Mouse (Mus musculus): ENCODE results near the gene Osbpl11.

The Osbpl11 gene

DNA sequence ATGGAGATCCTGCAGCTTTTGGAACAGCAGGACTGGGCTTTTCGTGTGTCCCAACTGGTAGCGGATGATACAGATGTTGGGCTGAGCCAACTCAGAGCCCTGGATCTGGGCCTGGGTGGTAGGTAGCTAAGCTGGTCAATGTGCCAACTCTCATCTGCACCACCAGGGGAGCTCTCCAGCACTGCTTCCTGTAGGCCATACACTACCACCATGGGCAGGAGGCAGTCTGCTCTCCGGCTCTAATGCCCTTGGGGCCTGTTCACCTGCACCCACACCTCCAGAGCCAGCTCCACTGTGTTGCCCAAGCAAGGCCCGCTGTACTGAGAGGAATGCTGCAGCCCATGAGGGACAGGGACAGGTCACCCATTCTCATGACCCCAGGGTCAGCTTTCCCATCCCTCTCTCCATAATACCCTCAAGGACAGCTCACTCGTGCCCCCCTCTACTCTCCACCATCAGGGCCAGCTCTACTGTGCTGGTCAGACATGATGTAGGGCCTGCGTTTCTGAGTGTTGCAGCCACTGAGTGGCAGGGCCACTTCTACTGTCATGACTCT lies 59.3 kb downstream of the Osbpl11 start:
- DNase-seq = no peak

GRCm38 (mm10) chr16:33244933-33245470 lies 60.1 kb downstream of the Osbpl11 start:
- no peak for DNase-seq

- no peak for DNase-seq
Measured at GRCm38 (mm10) chr16:33246526-33246925, 61.7 kb downstream of the Osbpl11 start.

DNA sequence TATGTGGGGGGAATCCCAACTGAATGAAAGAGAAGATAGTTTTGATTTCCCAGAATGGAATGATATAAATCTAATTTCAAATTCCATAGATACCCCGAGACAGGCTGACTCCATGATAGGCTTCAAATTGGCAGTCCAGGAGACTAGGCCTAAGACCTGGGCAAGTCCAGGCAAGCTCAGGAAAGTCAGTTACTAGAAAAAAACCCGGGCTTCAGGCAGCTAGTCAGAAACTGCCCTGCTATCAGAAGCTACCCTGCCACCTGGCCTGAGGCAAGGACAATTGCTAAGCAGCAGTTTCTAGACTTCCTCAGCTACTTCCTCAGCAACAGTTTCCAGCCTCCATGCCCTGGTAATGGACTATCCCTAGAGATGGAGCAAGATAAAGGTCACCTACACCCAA lies 62.1 kb downstream of the Osbpl11 start:
- DNase-seq = no peak

DNA sequence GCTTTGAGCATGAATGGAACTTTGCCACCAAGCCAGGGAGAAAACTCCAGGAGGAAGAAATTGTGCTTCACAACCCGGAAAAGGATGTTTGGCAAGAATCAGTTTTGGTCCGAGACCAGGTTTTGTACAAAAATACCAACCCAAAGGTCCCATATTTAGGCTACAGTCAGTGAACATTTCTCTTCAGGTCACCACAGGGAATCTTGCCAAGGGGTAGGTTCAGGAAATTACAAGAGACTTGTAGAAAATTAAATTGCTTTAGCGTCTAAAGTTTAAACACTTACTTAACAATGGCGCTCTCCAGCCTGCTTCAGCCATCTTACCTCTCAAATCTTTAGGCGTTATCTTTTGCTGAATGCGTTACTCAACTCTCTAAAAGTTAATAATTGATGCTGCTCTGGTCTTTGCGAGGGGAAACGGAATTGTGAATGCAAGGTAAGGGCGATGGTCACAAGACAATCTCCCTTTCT lies 65.8 kb downstream of the Osbpl11 start:
- no peak for DNase-seq

GRCm38 (mm10) chr16:33251194-33252051 lies 66.6 kb downstream of the Osbpl11 start, which contains the start of gene Snx4:
Snx4 (plus strand) TSS chr16:33251442.
- peak; percentile 88 for DNase-seq

DNA sequence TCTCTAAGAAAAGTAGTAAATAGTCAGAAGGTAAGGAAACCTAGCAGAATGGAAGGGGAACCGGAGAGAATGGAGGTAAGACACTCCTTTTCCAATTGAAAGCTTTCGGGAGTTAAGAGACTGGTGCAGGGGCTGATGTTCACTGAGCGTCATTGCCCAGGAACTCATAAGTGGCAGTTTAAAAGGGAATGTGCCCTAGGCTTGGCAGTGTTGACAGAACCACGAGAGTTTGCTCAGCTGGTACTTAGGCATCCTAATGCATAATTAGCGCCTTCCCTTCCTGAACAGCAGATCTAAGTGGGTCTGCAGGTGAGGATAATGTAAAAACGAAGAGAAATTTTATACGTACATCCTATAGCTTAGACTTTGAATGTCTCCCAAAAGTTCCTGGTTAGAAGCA lies 70.7 kb downstream of the Osbpl11 start:
- no peak for DNase-seq

DNA sequence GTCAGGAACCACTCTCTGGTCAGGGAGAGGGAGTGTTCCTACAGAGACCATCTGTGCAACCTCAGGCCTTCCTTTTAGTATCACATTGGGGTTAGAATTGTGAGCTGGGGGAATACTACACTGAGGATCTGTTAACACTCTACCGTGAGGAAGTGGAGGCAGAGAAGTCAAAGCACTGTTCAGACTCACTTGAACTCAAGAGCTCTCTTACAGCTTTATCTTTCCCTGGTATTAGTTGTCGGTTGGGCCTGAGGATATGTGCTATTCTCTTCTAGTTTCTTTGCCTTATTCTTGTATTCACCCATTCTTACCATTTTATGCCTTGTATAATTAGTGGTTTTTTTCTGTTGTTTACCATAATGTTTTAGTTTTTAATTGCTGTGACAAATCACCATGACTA lies 73.7 kb downstream of the Osbpl11 start:
- DNase-seq = no peak

DNA sequence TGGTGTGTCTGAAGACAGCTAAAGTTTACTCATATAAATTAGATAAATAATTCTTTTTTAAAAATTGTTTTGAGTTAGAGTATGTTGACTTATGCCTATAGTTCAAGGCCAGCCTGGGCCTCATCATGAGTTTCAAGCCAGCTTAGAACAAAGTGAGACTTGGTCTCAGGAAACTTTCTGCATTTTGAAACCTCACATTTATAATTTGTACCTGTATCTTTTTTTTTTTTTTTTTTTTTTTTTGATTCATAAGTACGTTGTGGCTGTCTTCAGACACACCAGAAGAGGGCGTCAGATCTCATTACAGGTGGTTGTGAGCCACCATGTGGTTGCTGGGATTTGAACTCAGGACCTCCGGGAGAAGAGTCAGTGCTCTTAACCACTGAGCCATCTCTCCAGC lies 75.0 kb downstream of the Osbpl11 start:
- no peak for DNase-seq

- no peak for DNase-seq
Measured at GRCm38 (mm10) chr16:33260825-33261224, 76.0 kb downstream of the Osbpl11 start.

GRCm38 (mm10) chr16:33261584-33262061 lies 76.8 kb downstream of the Osbpl11 start:
- no peak for DNase-seq

- DNase-seq = no peak
Measured at GRCm38 (mm10) chr16:33262096-33262495, 77.2 kb downstream of the Osbpl11 start.

GRCm38 (mm10) chr16:33267616-33268253 lies 82.9 kb downstream of the Osbpl11 start:
- DNase-seq = no peak

DNA sequence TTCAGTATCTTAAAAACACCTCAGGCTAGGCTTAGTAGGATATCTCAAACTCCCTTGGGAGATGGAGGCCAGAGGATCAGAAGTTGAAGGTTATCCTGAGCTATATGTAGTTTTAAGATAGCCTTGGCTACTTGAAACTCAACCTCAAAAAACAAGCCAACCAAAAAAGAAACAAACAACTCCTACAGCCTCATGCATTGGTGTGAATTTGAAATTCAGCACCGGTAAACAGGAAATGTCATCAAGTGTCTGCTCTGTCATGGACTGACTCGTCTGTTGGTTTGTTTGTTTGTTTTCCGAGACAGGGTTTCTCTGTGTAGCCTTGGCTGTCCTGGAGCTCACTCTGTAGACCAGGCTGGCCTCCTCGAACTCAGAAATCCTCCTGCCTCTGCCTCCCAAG lies 87.0 kb downstream of the Osbpl11 start:
- no peak for DNase-seq

- no peak for DNase-seq
Measured at GRCm38 (mm10) chr16:33283079-33283478, 98.2 kb downstream of the Osbpl11 start.

DNA sequence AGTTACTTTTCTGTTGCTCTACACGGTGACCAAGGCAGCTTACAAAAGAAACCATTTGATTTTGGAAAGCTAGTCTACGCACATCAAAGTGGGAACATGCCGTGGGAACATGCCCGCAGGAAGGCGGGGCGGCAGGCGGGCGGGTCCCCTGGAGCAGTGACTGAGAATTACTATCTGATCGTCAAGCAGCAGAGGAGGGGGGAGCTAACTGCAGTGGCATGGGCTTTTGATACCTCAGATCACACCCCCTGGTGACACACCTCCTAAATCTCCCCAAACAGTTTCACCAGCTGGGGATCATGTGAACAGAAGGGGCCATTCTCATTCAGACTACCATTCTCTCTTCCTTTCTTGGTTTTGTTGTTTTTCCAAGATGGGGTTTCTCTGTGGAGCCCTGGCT lies 103.7 kb downstream of the Osbpl11 start:
- DNase-seq = no peak

DNA sequence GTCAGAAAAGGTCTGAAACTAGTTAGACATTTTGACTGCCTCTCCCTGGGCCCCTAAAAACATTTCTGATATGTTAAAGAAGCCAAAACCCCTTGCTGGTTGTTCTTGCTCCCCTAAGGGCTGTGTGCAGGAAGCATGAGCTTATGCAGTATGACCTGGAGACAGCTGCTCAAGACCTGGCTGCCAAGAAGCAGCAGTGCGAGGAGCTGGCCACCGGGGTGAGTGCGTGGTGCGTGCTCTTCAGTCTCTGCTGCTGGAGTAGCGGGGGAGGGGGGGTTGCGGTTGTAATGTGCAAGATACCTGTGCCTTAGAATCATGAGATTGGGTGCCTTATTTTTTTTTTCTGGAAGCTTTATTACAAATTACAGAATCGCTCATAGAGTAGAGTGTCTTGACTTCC lies 105.1 kb downstream of the Osbpl11 start:
- DNase-seq = no peak

- DNase-seq = no peak
Measured at GRCm38 (mm10) chr16:33292241-33292640, 107.4 kb downstream of the Osbpl11 start.

All from cerebellum, adult 11 months (tissue).